Mouse (Mus musculus): ENCODE data around the gene Depdc7. TPM values are rescaled to one million over a fixed set of nuclear protein-coding genes. Genes with fewer than 3 reads are reported as not detected.
A peak's percentile ranks its signal among the peaks of the same experiment; 100 is the strongest.

The Depdc7 gene
- polyA plus RNA-seq, 1 experiment = 4.3 TPM

GRCm38 (mm10) chr2:104736241-104736640 is 6.4 kb downstream of the Depdc7 start:
- H3K79me2 ChIP-seq (ENCODE audit: control insufficient read depth, insufficient read depth) = no peaks in the 10 kb centered on the region
- no peaks in the 10 kb centered on the region for H3K27me3 ChIP-seq (ENCODE audit: control insufficient read depth, insufficient read depth, insufficient read length)
- H3ac ChIP-seq (ENCODE audit: control insufficient read depth, insufficient read length) = no peak overlapping the region
- H3K4me2 ChIP-seq (ENCODE audit: low read depth) = no peak overlapping the region
- H3K36me3 ChIP-seq (ENCODE audit: control insufficient read depth, insufficient read depth) = no peaks in the 10 kb centered on the region
- H3K4me3 ChIP-seq = no peak overlapping the region
- TF ChIP-seq TCF12 (IDR thresholded peaks at IDR 0.05; ENCODE audit: insufficient read depth, poor library complexity, severe bottlenecking) = no peak
- no peak for TF ChIP-seq REST (IDR thresholded peaks at IDR 0.05; ENCODE audit: insufficient read depth, insufficient read length)
- TF ChIP-seq POLR2AphosphoS2 (IDR thresholded peaks at IDR 0.05; ENCODE audit: insufficient read length, low read depth) = no peak
- no peak for TF ChIP-seq MAX (IDR thresholded peaks at IDR 0.05; ENCODE audit: low read depth)
- TF ChIP-seq SRF (IDR thresholded peaks at IDR 0.05; ENCODE audit: control insufficient read depth, insufficient read length, low read depth) = no peak
- TF ChIP-seq E2F4 (IDR thresholded peaks at IDR 0.05; ENCODE audit: insufficient read depth) = no peak
- TF ChIP-seq CEBPB (IDR thresholded peaks at IDR 0.05; ENCODE audit: insufficient read depth, poor library complexity, severe bottlenecking) = no peak
- TF ChIP-seq POLR2A (IDR thresholded peaks at IDR 0.05; ENCODE audit: insufficient read length, low read depth) = no peak
- no peak for TF ChIP-seq MYOD1 (IDR thresholded peaks at IDR 0.05; ENCODE audit: control insufficient read depth in 1 of 3, insufficient read length in 2 of 3, low read depth in 2 of 3)
- no peak for TF ChIP-seq MYOG (IDR thresholded peaks at IDR 0.05; ENCODE audit: control insufficient read depth in 1 of 3, insufficient read depth in 1 of 3, insufficient read length in 2 of 3, low read depth in 2 of 3)
- TF ChIP-seq TCF3 (IDR thresholded peaks at IDR 0.05; ENCODE audit: insufficient read length, low read depth) = no peak
- no peak for TF ChIP-seq USF1 (IDR thresholded peaks at IDR 0.05; ENCODE audit: low read depth)

DNA sequence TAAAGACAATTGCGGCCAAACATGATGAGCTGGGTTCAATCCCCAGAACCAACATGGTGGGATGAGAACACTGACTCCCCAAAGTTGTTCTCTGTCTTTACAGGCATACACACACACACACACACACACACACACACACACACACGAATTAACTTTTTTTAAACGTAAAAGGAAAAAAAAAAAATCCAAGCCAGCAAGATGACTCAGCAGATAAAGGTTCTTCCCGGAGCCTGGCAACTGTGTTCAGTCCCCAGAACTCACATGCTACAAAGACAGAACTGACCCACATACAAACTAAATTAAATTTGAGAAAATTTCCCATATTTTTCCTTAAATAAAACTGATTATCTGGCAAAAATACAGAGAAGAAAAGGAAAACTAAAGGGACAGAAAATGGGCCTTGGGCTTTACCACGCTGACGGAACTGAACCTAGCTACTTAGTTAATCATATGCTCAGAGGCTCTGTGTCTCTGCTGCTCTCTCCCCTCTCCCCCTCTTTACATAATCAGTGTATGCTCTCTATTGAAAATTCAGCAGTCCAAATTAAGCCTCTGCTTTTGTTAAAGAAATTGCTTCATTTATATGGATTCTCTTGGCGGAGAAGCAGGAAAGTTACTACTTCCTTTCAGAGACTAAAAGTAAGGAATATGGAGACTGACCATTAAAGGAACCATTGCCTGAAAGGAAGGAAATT is 10.0 kb downstream of the Depdc7 start:
- Histone ChIP-seq H3K79me2 (ENCODE audit: control insufficient read depth, insufficient read depth) (no peaks in the 10 kb centered on the region), H3K4me3 (no peak overlapping the region), H3K4me2 (ENCODE audit: low read depth) (peak overlapping the region; percentile 13), H3K27me3 (ENCODE audit: control insufficient read depth, insufficient read depth, insufficient read length) (no peaks in the 10 kb centered on the region), H3ac (ENCODE audit: control insufficient read depth, insufficient read length) (no peak overlapping the region), H3K36me3 (ENCODE audit: control insufficient read depth, insufficient read depth) (no peaks in the 10 kb centered on the region)
- no peak for TF ChIP-seq MYOD1 (IDR thresholded peaks at IDR 0.05; ENCODE audit: control insufficient read depth in 1 of 3, insufficient read length in 2 of 3, low read depth in 2 of 3)
- no peak for TF ChIP-seq POLR2A (IDR thresholded peaks at IDR 0.05; ENCODE audit: insufficient read length, low read depth)

GRCm38 (mm10) chr2:104732033-104732444 is 10.6 kb downstream of the Depdc7 start:
- Histone ChIP-seq H3K27me3 (ENCODE audit: control insufficient read depth, insufficient read depth, insufficient read length) (no peaks in the 10 kb centered on the region), H3K4me2 (ENCODE audit: low read depth) (peak overlapping the region; percentile 13), H3K4me3 (no peak overlapping the region), H3K79me2 (ENCODE audit: control insufficient read depth, insufficient read depth) (no peaks in the 10 kb centered on the region), H3K36me3 (ENCODE audit: control insufficient read depth, insufficient read depth) (no peaks in the 10 kb centered on the region), H3ac (ENCODE audit: control insufficient read depth, insufficient read length) (no peak overlapping the region)
- TF ChIP-seq SRF (IDR thresholded peaks at IDR 0.05; ENCODE audit: control insufficient read depth, insufficient read length, low read depth) = no peak
- TF ChIP-seq POLR2AphosphoS2 (IDR thresholded peaks at IDR 0.05; ENCODE audit: insufficient read length, low read depth) = no peak
- TF ChIP-seq MYOG (IDR thresholded peaks at IDR 0.05; ENCODE audit: control insufficient read depth in 1 of 3, insufficient read depth in 1 of 3, insufficient read length in 2 of 3, low read depth in 2 of 3) = no peak
- TF ChIP-seq MAX (IDR thresholded peaks at IDR 0.05; ENCODE audit: low read depth) = no peak
- no peak for TF ChIP-seq USF1 (IDR thresholded peaks at IDR 0.05; ENCODE audit: low read depth)
- no peak for TF ChIP-seq TCF12 (IDR thresholded peaks at IDR 0.05; ENCODE audit: insufficient read depth, poor library complexity, severe bottlenecking)
- no peak for TF ChIP-seq E2F4 (IDR thresholded peaks at IDR 0.05; ENCODE audit: insufficient read depth)

DNA sequence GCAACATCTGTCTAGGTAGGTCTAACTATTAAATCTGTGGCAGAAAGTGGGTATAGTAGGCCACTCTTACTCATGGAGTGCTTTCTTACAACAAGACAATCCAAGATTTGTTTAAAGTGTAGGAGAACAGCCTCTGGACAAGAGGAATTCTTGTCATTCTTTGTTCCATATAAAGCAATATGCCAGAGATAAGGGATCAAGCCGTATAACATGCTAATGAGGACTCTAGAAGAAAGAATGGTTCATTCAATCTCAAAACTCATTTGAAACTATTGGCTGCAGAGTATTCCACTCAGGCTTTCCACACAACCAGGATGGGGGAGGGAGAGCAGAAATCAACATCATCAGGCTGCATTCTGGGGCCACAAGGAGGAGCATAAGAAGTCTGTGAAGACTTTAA is 15.3 kb downstream of the Depdc7 start:
- Histone ChIP-seq H3K27me3 (ENCODE audit: control insufficient read depth, insufficient read depth, insufficient read length) (no peaks in the 10 kb centered on the region), H3ac (ENCODE audit: control insufficient read depth, insufficient read length) (no peak overlapping the region), H3K4me2 (ENCODE audit: low read depth) (no peak overlapping the region), H3K36me3 (ENCODE audit: control insufficient read depth, insufficient read depth) (no peaks in the 10 kb centered on the region), H3K4me3 (no peak overlapping the region), H3K79me2 (ENCODE audit: control insufficient read depth, insufficient read depth) (no peaks in the 10 kb centered on the region)
- TF ChIP-seq MAX (IDR thresholded peaks at IDR 0.05; ENCODE audit: low read depth) = no peak
- no peak for TF ChIP-seq POLR2A (IDR thresholded peaks at IDR 0.05; ENCODE audit: insufficient read length, low read depth)
- TF ChIP-seq SRF (IDR thresholded peaks at IDR 0.05; ENCODE audit: control insufficient read depth, insufficient read length, low read depth) = no peak
- TF ChIP-seq REST (IDR thresholded peaks at IDR 0.05; ENCODE audit: insufficient read depth, insufficient read length) = no peak
- no peak for TF ChIP-seq CEBPB (IDR thresholded peaks at IDR 0.05; ENCODE audit: insufficient read depth, poor library complexity, severe bottlenecking)
- TF ChIP-seq USF1 (IDR thresholded peaks at IDR 0.05; ENCODE audit: low read depth) = no peak
- no peak for TF ChIP-seq E2F4 (IDR thresholded peaks at IDR 0.05; ENCODE audit: insufficient read depth)
- no peak for TF ChIP-seq TCF3 (IDR thresholded peaks at IDR 0.05; ENCODE audit: insufficient read length, low read depth)
- no peak for TF ChIP-seq TCF12 (IDR thresholded peaks at IDR 0.05; ENCODE audit: insufficient read depth, poor library complexity, severe bottlenecking)
- TF ChIP-seq POLR2AphosphoS2 (IDR thresholded peaks at IDR 0.05; ENCODE audit: insufficient read length, low read depth) = no peak

GRCm38 (mm10) chr2:104722021-104722420 is 20.7 kb downstream of the Depdc7 start:
- Histone ChIP-seq H3ac (ENCODE audit: control insufficient read depth, insufficient read length) (no peak overlapping the region), H3K36me3 (ENCODE audit: control insufficient read depth, insufficient read depth) (no peaks in the 10 kb centered on the region), H3K4me3 (no peak overlapping the region), H3K4me2 (ENCODE audit: low read depth) (no peak overlapping the region), H3K79me2 (ENCODE audit: control insufficient read depth, insufficient read depth) (no peaks in the 10 kb centered on the region), H3K27me3 (ENCODE audit: control insufficient read depth, insufficient read depth, insufficient read length) (no peaks in the 10 kb centered on the region)
- TF ChIP-seq TCF3 (IDR thresholded peaks at IDR 0.05; ENCODE audit: insufficient read length, low read depth) = no peak
- no peak for TF ChIP-seq USF1 (IDR thresholded peaks at IDR 0.05; ENCODE audit: low read depth)
- no peak for TF ChIP-seq POLR2AphosphoS2 (IDR thresholded peaks at IDR 0.05; ENCODE audit: insufficient read length, low read depth)
- no peak for TF ChIP-seq TCF12 (IDR thresholded peaks at IDR 0.05; ENCODE audit: insufficient read depth, poor library complexity, severe bottlenecking)
- TF ChIP-seq POLR2A (IDR thresholded peaks at IDR 0.05; ENCODE audit: insufficient read length, low read depth) = no peak
- no peak for TF ChIP-seq CEBPB (IDR thresholded peaks at IDR 0.05; ENCODE audit: insufficient read depth, poor library complexity, severe bottlenecking)
- no peak for TF ChIP-seq E2F4 (IDR thresholded peaks at IDR 0.05; ENCODE audit: insufficient read depth)
- TF ChIP-seq SRF (IDR thresholded peaks at IDR 0.05; ENCODE audit: control insufficient read depth, insufficient read length, low read depth) = no peak

Measured in myocyte (in vitro differentiated cells).